Mouse (Mus musculus): Measurements from ENCODE around the gene Igf2bp3.
"Not testable (repeated sequence)": the region's sequence is repeated elsewhere in the genome, so short reads cannot be mapped to it uniquely, and the experiment has no call there.

Gene Igf2bp3

GRCm38 (mm10) chr6:49214928-49215747, at the start of gene Igf2bp3:
Gene Igf2bp3 (minus strand): TSS chr6:49214957.
- DNase-seq (ENCODE audit: low spot score), result no peak

- DNase-seq (ENCODE audit: low spot score), result not testable (repeated sequence)
Measured at GRCm38 (mm10) chr6:49264446-49264845, 49.7 kb upstream of the Igf2bp3 start.

GRCm38 (mm10) chr6:49263847-49264243, 49.1 kb upstream of the Igf2bp3 start, which contains the start of gene Tra2a:
Gene Tra2a (minus strand): TSS chr6:49264033.
- peak; percentile 96 for DNase-seq (ENCODE audit: low spot score)

GRCm38 (mm10) chr6:49263081-49263846, 48.5 kb upstream of the Igf2bp3 start:
- peak; percentile 28 for DNase-seq (ENCODE audit: low spot score)

- DNase-seq (ENCODE audit: low spot score), result no peak
Measured at GRCm38 (mm10) chr6:49262421-49262820, 47.7 kb upstream of the Igf2bp3 start.

- DNase-seq (ENCODE audit: low spot score), result no peak
Measured at GRCm38 (mm10) chr6:49259711-49260110, 45.0 kb upstream of the Igf2bp3 start.

GRCm38 (mm10) chr6:49257880-49258279, 43.1 kb upstream of the Igf2bp3 start:
- no peak for DNase-seq (ENCODE audit: low spot score)

- DNase-seq (ENCODE audit: low spot score), result no peak
Measured at GRCm38 (mm10) chr6:49252207-49252606, 37.5 kb upstream of the Igf2bp3 start.

- no peak for DNase-seq (ENCODE audit: low spot score)
Measured at GRCm38 (mm10) chr6:49251199-49251598, 36.4 kb upstream of the Igf2bp3 start.

- no peak for DNase-seq (ENCODE audit: low spot score)
Measured at GRCm38 (mm10) chr6:49247246-49247645, 32.5 kb upstream of the Igf2bp3 start.

- no peak for DNase-seq (ENCODE audit: low spot score)
Measured at GRCm38 (mm10) chr6:49242331-49242730, 27.6 kb upstream of the Igf2bp3 start.

- no peak for DNase-seq (ENCODE audit: low spot score)
Measured at GRCm38 (mm10) chr6:49241562-49241961, 26.8 kb upstream of the Igf2bp3 start.

GRCm38 (mm10) chr6:49236331-49236730, 21.6 kb upstream of the Igf2bp3 start:
- DNase-seq (ENCODE audit: low spot score), result peak; percentile 100

- DNase-seq (ENCODE audit: low spot score), result no peak
Measured at GRCm38 (mm10) chr6:49233356-49233755, 18.6 kb upstream of the Igf2bp3 start.

GRCm38 (mm10) chr6:49228126-49228679, 13.4 kb upstream of the Igf2bp3 start:
- DNase-seq (ENCODE audit: low spot score), result no peak

- DNase-seq (ENCODE audit: low spot score), result no peak
Measured at GRCm38 (mm10) chr6:49227184-49227735, 12.5 kb upstream of the Igf2bp3 start.

- no peak for DNase-seq (ENCODE audit: low spot score)
Measured at GRCm38 (mm10) chr6:49225728-49226123, 11.0 kb upstream of the Igf2bp3 start.

- no peak for DNase-seq (ENCODE audit: low spot score)
Measured at GRCm38 (mm10) chr6:49224923-49225727, 10.4 kb upstream of the Igf2bp3 start.

- DNase-seq (ENCODE audit: low spot score), result no peak
Measured at GRCm38 (mm10) chr6:49221906-49222305, 7.1 kb upstream of the Igf2bp3 start.

GRCm38 (mm10) chr6:49219920-49220604, 5.3 kb upstream of the Igf2bp3 start:
- DNase-seq (ENCODE audit: low spot score), result no peak

GRCm38 (mm10) chr6:49219001-49219560, 4.3 kb upstream of the Igf2bp3 start:
- no peak for DNase-seq (ENCODE audit: low spot score)

All from layer of hippocampus, adult 11-12 months (tissue).